Mouse (Mus musculus) midbrain, postnatal 0 days (tissue): Measurements from ENCODE around the gene Scap. TPM values are rescaled to one million over a fixed set of nuclear protein-coding genes. Genes with fewer than 3 reads are reported as not detected.

Source experiments
- ATAC-seq: fragments of 200-750 bp; cut with Nextera tagmentation; 2 replicates; pipeline ENCODE4 v1.8.0; 2017; ENCODE audit warnings: moderate number of reproducible peaks, mild to moderate bottlenecking, moderate TSS enrichment, moderate library complexity; ENCODE audit not compliant: low FRiP score
- DNase-seq: peaks from one replicate; pipeline ENCODE4 v3.0.0-alpha.2; 2015; ENCODE audit warnings: low spot score
- H3K27ac ChIP-seq: fragments of 300-500 bp; sonication (generic); 2 replicates; pipeline ENCODE4 v1.5.1; 2014; ENCODE audit warnings: low read depth, mild to moderate bottlenecking, low read length, mixed read lengths
- H3K27me3 ChIP-seq: fragments of 300-500 bp; sonication (generic); 2 replicates; pipeline ENCODE4 v1.6.1; 2014; ENCODE audit warnings: low read length, control low read depth, mixed read lengths; ENCODE audit not compliant: insufficient read depth
- H3K36me3 ChIP-seq: fragments of 300-500 bp; sonication (generic); 2 replicates; pipeline ENCODE4 v1.6.1; 2014; ENCODE audit warnings: low read length, control low read depth, mixed read lengths; ENCODE audit not compliant: insufficient read depth
- H3K4me1 ChIP-seq: fragments of 300-500 bp; sonication (generic); 2 replicates; pipeline ENCODE4 v1.6.1; 2014; ENCODE audit warnings: mild to moderate bottlenecking, control low read depth, antibody characterized with exemption, low read length, mixed read lengths; ENCODE audit not compliant: insufficient read depth
- H3K4me2 ChIP-seq: fragments of 300-500 bp; sonication (generic); 2 replicates; pipeline ENCODE4 v1.6.1; 2014; ENCODE audit warnings: low read depth, mild to moderate bottlenecking, low read length, mixed read lengths; ENCODE audit not compliant: poor library complexity, severe bottlenecking
- H3K4me3 ChIP-seq: fragments of 300-500 bp; sonication (generic); 2 replicates; pipeline ENCODE4 v1.5.1; 2014; ENCODE audit warnings: low read depth, mild to moderate bottlenecking, low read length, moderate library complexity
- H3K9ac ChIP-seq: fragments of 300-500 bp; sonication (generic); replicated peaks from 2 replicates; pipeline ENCODE4 v1.6.1; 2014; ENCODE audit warnings: mild to moderate bottlenecking, low read length, moderate library complexity, mixed read lengths; ENCODE audit not compliant: poor library complexity, severe bottlenecking
- H3K9me3 ChIP-seq: fragments of 300-500 bp; sonication (generic); 2 replicates; pipeline ENCODE4 v1.6.1; 2016; ENCODE audit warnings: low read length, control low read depth
- CTCF ChIP-seq: IDR thresholded peaks from 2 replicates; pipeline ENCODE4 v1.5.1; 2016; ENCODE audit warnings: antibody characterized with exemption, mild to moderate bottlenecking
- WGBS: fragments of 180-500 bp; shearing (Covaris S2); extraction: QIAGEN DNeasy Blood & Tissue Kit; methylation state at CpG from one replicate; pipeline ENCODE4 v1.1.7; 2014; 5-methylcytosine and 5-hydroxymethylcytosine counted together
- polyA plus RNA-seq: library from polyadenylated mRNA; unstranded; fragments of >200 nt; fragmentation: Nextera tagmentation; extraction: Ambion mirVana; gene quantifications from 2 replicates; pipeline ENCODE4 v1.2.1, GENCODE M21; 2015
- total RNA-seq: library from RNA; depleted of rRNA; stranded (reverse); fragments of >200 nt; gene quantifications from 2 replicates; pipeline ENCODE4 v1.2.3, GENCODE M21; 2014

The Scap gene
- total and polyA plus RNA-seq, 2 experiments from 2014 or later, result 59.3 to 162 TPM

GRCm38 (mm10) chr9:110294786-110295185 lies 38.3 kb upstream of the Scap start:
- H3K27me3 ChIP-seq, result no peaks in the 10 kb centered on the region
- 60% methylated on average over 3 of the region's 3 CpGs for WGBS
- no peak overlapping the region for H3K4me3 ChIP-seq
- DNase-seq (no peak), ATAC-seq (no peak)
- no peak overlapping the region for H3K27ac ChIP-seq
- no peak overlapping the region for H3K4me2 ChIP-seq
- no peaks in the 10 kb centered on the region for H3K36me3 ChIP-seq
- no peak overlapping the region for H3K9ac ChIP-seq
- H3K4me1 ChIP-seq, result no peaks in the 10 kb centered on the region
- TF ChIP-seq CTCF, result no peak
- no peaks in the 10 kb centered on the region for H3K9me3 ChIP-seq

GRCm38 (mm10) chr9:110296867-110297627 lies 36.0 kb upstream of the Scap start:
- H3K36me3 ChIP-seq, result no peaks in the 10 kb centered on the region
- H3K4me3 ChIP-seq, result no peak overlapping the region
- TF ChIP-seq CTCF, result peak; percentile 99
- H3K9ac ChIP-seq, result no peak overlapping the region
- H3K27ac ChIP-seq, result no peak overlapping the region
- no peaks in the 10 kb centered on the region for H3K4me1 ChIP-seq
- 0% methylated on average over 5 of the region's 5 CpGs for whole genome bisulfite sequencing
- no peaks in the 10 kb centered on the region for H3K9me3 ChIP-seq
- no peaks in the 10 kb centered on the region for H3K27me3 ChIP-seq
- ATAC-seq (peak; percentile 50; the same call in 1 of the 2 replicates), DNase-seq (peak; percentile 95)
- H3K4me2 ChIP-seq, result no peak overlapping the region

- H3K9ac ChIP-seq, result peak overlapping the region; percentile 84
- H3K27me3 ChIP-seq, result no peaks in the 10 kb centered on the region
- peak overlapping the region; percentile 97 for H3K27ac ChIP-seq
- peak; percentile 66 for TF ChIP-seq CTCF
- ATAC-seq (peak; percentile 58; the same call in 1 of the 2 replicates), DNase-seq (peak; percentile 67)
- no peaks in the 10 kb centered on the region for H3K9me3 ChIP-seq
- H3K36me3 ChIP-seq, result peaks cover 4% of the 10 kb centered on the region; the same call in 1 of the 2 replicates
- WGBS, result 2% methylated on average over 4 of the region's 4 CpGs
- H3K4me2 ChIP-seq, result peak overlapping the region; percentile 65
- H3K4me1 ChIP-seq, result peaks cover 5% of the 10 kb centered on the region; the same call in 1 of the 2 replicates
- H3K4me3 ChIP-seq, result peak overlapping the region; percentile 49
Observed at GRCm38 (mm10) chr9:110304516-110304915, 28.6 kb upstream of the Scap start.

- WGBS, result under 1% methylated on average over 46 of the region's 46 CpGs
- peak; percentile 97 for ATAC-seq
Observed at GRCm38 (mm10) chr9:110304969-110305651, 28.0 kb upstream of the Scap start, which contains the start of gene Elp6. TSS of gene Elp6 (plus strand) at chr9:110305173.

GRCm38 (mm10) chr9:110306371-110306770 lies 26.7 kb upstream of the Scap start:
- Histone ChIP-seq H3K27ac (peak overlapping the region; percentile 97; the same call in 1 of the 2 replicates), H3K4me3 (no peak overlapping the region), H3K9ac (no peak overlapping the region), H3K9me3 (no peaks in the 10 kb centered on the region), H3K4me1 (peaks cover 5% of the 10 kb centered on the region; the same call in 1 of the 2 replicates), H3K36me3 (peaks cover 13% of the 10 kb centered on the region), H3K27me3 (no peaks in the 10 kb centered on the region), H3K4me2 (no peak overlapping the region)
- ATAC-seq (no peak), DNase-seq (no peak)
- TF ChIP-seq CTCF, result no peak
- 93% methylated on average over 5 of the region's 5 CpGs for WGBS

More at GRCm38 (mm10) chr9:110304969-110305651, 28.0 kb upstream of the Scap start, which contains the start of gene Elp6:
- H3K4me3 ChIP-seq, result peak within 1 kb of the TSS; percentile 49
- TF ChIP-seq CTCF, result peak; percentile 46
- no peaks in the 10 kb centered on the region for H3K27me3 ChIP-seq
- DNase-seq, result peak; percentile 97
- peak within 1 kb of the TSS; percentile 84 for H3K9ac ChIP-seq
- peak within 1 kb of the TSS; percentile 97 for H3K27ac ChIP-seq
- peak within 1 kb of the TSS; percentile 65 for H3K4me2 ChIP-seq
- peaks cover 5% of the 10 kb centered on the region; the same call in 1 of the 2 replicates for H3K4me1 ChIP-seq
- H3K36me3 ChIP-seq, result peaks cover 4% of the 10 kb centered on the region; the same call in 1 of the 2 replicates
- no peaks in the 10 kb centered on the region for H3K9me3 ChIP-seq

- no peak overlapping the region for H3K9ac ChIP-seq
- 89% methylated on average over 5 of the region's 5 CpGs for whole genome bisulfite sequencing
- DNase-seq (no peak), ATAC-seq (no peak)
- H3K36me3 ChIP-seq, result peaks cover 43% of the 10 kb centered on the region
- no peak for TF ChIP-seq CTCF
- no peak overlapping the region for H3K4me3 ChIP-seq
- H3K4me1 ChIP-seq, result no peaks in the 10 kb centered on the region
- H3K4me2 ChIP-seq, result no peak overlapping the region
- no peaks in the 10 kb centered on the region for H3K27me3 ChIP-seq
- no peak overlapping the region for H3K27ac ChIP-seq
- H3K9me3 ChIP-seq, result no peaks in the 10 kb centered on the region
Observed at GRCm38 (mm10) chr9:110314706-110315105, 18.4 kb upstream of the Scap start.
